Mouse (Mus musculus) heart, postnatal 10 days (tissue): Measurements from ENCODE around the gene Camk1. TPM values are rescaled to one million over a fixed set of nuclear protein-coding genes. Genes with fewer than 3 reads are reported as not detected.
A peak's percentile ranks its signal among the peaks of the same experiment; 100 is the strongest.

Source experiments
- DNase-seq, 2 experiments: peaks; one replicate each; pipeline ENCODE4 v3.0.0; 2021
- intact Hi-C: fragments of 180-260 bp; cut with DNase I; formaldehyde crosslinking; loops from one replicate; pipeline ENCODE4 v1.15.1; 2025
- total RNA-seq, 2 experiments: library from RNA; stranded (reverse); gene quantifications; 2 replicates each; pipeline ENCODE4 v1.2.3; 2021

The Camk1 gene
- total RNA-seq, 2 experiments from 2014 or later = 67.2 to 76.7 TPM

GRCm38 (mm10) chr6:113307481-113308121, 36.2 kb downstream of the Camk1 start:
- intact Hi-C loops = loop anchor here (1.0 to 10.0 kb wide), 5 partner anchors 19 to 903 kb away; partner anchors contain the start of genes Arpc4, Ogg1, Tatdn2 and Thumpd3
- DNase-seq = peak; percentile 50 to 68

GRCm38 (mm10) chr6:113306986-113307349, 36.8 kb downstream of the Camk1 start, which contains the start of gene Brpf1:
Gene Brpf1 (plus strand): TSS chr6:113307137.
- no peak for DNase-seq
- intact Hi-C loops = loop anchor here (1.0 to 10.0 kb wide), 5 partner anchors 19 to 902 kb away; partner anchors contain the start of genes Arpc4, Ogg1, Tatdn2 and Thumpd3

GRCm38 (mm10) chr6:113306322-113306985, 37.3 kb downstream of the Camk1 start:
- DNase-seq = peak; percentile 100
- intact Hi-C loops = loop anchor here (2.0 to 10.0 kb wide), 4 partner anchors 72 to 902 kb away; partner anchors contain the start of genes Arpc4, Tatdn2 and Thumpd3

- intact Hi-C loops = loop anchor here (2.0 to 10.0 kb wide), 6 partner anchors 65 to 897 kb away; partner anchors contain the start of genes Mtmr14, Rad18 and Tatdn2
- DNase-seq = peak in 1 of 2 experiments; percentile 41
These were observed 41.5 kb downstream of the Camk1 start for GRCm38 (mm10) chr6:113302258-113302657.

- intact Hi-C loops = loop anchor here (5.0 to 10.0 kb wide), 5 partner anchors 64 to 897 kb away; partner anchors contain the start of genes Mtmr14, Rad18 and Tatdn2
- no peak for DNase-seq
These were observed 42.4 kb downstream of the Camk1 start for GRCm38 (mm10) chr6:113301350-113301749.

- DNase-seq = no peak
- intact Hi-C loops = no loop called here
These were observed 47.1 kb downstream of the Camk1 start for GRCm38 (mm10) chr6:113296639-113297038.

- intact Hi-C loops = no loop called here
These were observed 47.7 kb downstream of the Camk1 start for GRCm38 (mm10) chr6:113296046-113296445.

GRCm38 (mm10) chr6:113292938-113293337, 50.8 kb downstream of the Camk1 start:
- peak in 1 of 2 experiments; percentile 24 for DNase-seq
- intact Hi-C loops = loop anchor here (5.0 kb wide), 1 partner anchor 471 kb away; no protein-coding TSS in a partner anchor

More at GRCm38 (mm10) chr6:113296046-113296445, 47.7 kb downstream of the Camk1 start:
- no peak for DNase-seq

GRCm38 (mm10) chr6:113290346-113290745, 53.4 kb downstream of the Camk1 start:
- intact Hi-C loops = loop anchor here (5.0 kb wide), 1 partner anchor 468 kb away; no protein-coding TSS in a partner anchor
- DNase-seq = no peak

GRCm38 (mm10) chr6:113289346-113289745, 54.4 kb downstream of the Camk1 start:
- no peak for DNase-seq
- intact Hi-C loops = no loop called here

- no peak for DNase-seq
- intact Hi-C loops = no loop called here
These were observed 56.5 kb downstream of the Camk1 start for GRCm38 (mm10) chr6:113287236-113287635.

- intact Hi-C loops = no loop called here
- DNase-seq = no peak
These were observed 57.5 kb downstream of the Camk1 start for GRCm38 (mm10) chr6:113286316-113286715.

GRCm38 (mm10) chr6:113284931-113285330, 58.9 kb downstream of the Camk1 start:
- intact Hi-C loops = no loop called here

More at GRCm38 (mm10) chr6:113284931-113285330, 58.9 kb downstream of the Camk1 start:
- DNase-seq = no peak

Other genes starting within 250 kb of the Camk1 start
- under 1 TPM; 0.41 to 0.47 TPM for gene Lhfpl4, start 148.6 kb downstream of the Camk1 start, total RNA-seq
- 10 to 100 TPM; 15.5 to 16.1 TPM for gene Mtmr14, start 106.1 kb downstream of the Camk1 start, total RNA-seq
- not detected for gene Cpne9, start 61.7 kb downstream of the Camk1 start, total RNA-seq
- 10 to 100 TPM; 20.1 to 21.8 TPM for gene Brpf1, start 36.8 kb downstream of the Camk1 start, total RNA-seq
- 1 to 10 TPM; 7.1 to 7.2 TPM for gene Ogg1, start 17.0 kb downstream of the Camk1 start, total RNA-seq
- gene Tada3, start 33.9 kb upstream of the Camk1 start, total RNA-seq = 10 to 100 TPM; 22.0 to 23.5 TPM
- gene Arpc4, start 34.1 kb upstream of the Camk1 start, total RNA-seq = 100 to 1,000 TPM; 124 to 138 TPM
- 1 to 10 TPM in 1 of 2 experiments, under 1 TPM in 1; 0.92 to 2.2 TPM for gene Ttll3, start 45.3 kb upstream of the Camk1 start, total RNA-seq
- gene Rpusd3, start 75.4 kb upstream of the Camk1 start, total RNA-seq = 10 to 100 TPM in 1 of 2 experiments, 1 to 10 TPM in 1; 8.9 to 14.3 TPM
- 10 to 100 TPM in 1 of 2 experiments, 1 to 10 TPM in 1; 9.6 to 41.2 TPM for gene Cidec, start 91.8 kb upstream of the Camk1 start, total RNA-seq
- 10 to 100 TPM; 26.8 to 28.2 TPM for gene Jagn1, start 98.6 kb upstream of the Camk1 start, total RNA-seq
- gene Il17re, start 114.5 kb upstream of the Camk1 start, total RNA-seq = 1 to 10 TPM; 1.1 to 1.2 TPM
- gene Il17rc, start 127.4 kb upstream of the Camk1 start, total RNA-seq = 10 to 100 TPM in 1 of 2 experiments, 1 to 10 TPM in 1; 8.9 to 11.3 TPM
- 10 to 100 TPM; 38.9 to 41.6 TPM for gene Creld1, start 139.3 kb upstream of the Camk1 start, total RNA-seq
- not detected for gene Prrt3, start 157.9 kb upstream of the Camk1 start, total RNA-seq
- 10 to 100 TPM; 62.2 to 64.0 TPM for gene Emc3, start 187.7 kb upstream of the Camk1 start, total RNA-seq
- 1 to 10 TPM; 3.0 to 3.6 TPM for gene Fancd2, start 187.7 kb upstream of the Camk1 start, total RNA-seq